In the genomic region with DNA sequence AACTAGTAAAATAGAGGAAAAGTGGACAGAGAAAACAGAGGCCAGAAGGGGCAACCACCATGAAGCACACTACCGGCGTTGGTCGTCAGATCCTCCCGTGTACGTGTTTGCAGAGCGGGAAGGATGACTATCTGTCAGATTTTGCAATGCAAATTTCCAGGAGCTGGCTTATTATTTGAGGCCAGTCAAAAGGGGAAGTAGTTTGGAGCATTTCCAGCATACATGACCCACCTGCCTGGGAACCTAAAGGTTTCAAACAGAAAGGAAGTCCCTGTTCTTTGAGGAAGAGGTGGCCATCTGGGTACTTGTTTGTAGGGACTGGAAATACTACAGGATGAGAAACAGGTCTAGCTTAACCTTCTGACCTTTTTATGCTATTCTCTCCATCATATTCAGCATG, we compare ENCODE assay signal across 18 mouse cellular contexts.
"Had no signal": no experiment of that assay in that cellular context is flagged by ENCODE, and none has a peak within 500 bp of the region (broad histone marks: within the 10 kb centered on the region; RNA-seq: fewer than 3 reads in every experiment).

No protein-coding gene starts in this region.

- H3K27ac ChIP-seq: kidney, postnatal 0 days; limb, embryonic 12.5 days; liver, embryonic 14.5 days; midbrain, embryonic 15.5 days; neural tube, embryonic 13.5 days; stomach, embryonic 15.5 days had no signal

- H3K4me3 ChIP-seq: limb, embryonic 12.5 days; megakaryocyte, embryonic 14.5 days; midbrain, embryonic 15.5 days; neural tube, embryonic 13.5 days; stomach, embryonic 15.5 days had no signal

- ATAC-seq: intestine, postnatal 0 days; midbrain, embryonic 15.5 days had no signal

- H3K4me1 ChIP-seq: midbrain, embryonic 15.5 days had no signal

- H3K9ac ChIP-seq: limb, embryonic 12.5 days; liver, embryonic 14.5 days; midbrain, embryonic 15.5 days; neural tube, embryonic 13.5 days; stomach, embryonic 15.5 days had no signal

- H3K4me2 ChIP-seq: limb, embryonic 12.5 days; midbrain, embryonic 11.5 days; midbrain, embryonic 15.5 days; neural tube, embryonic 13.5 days; stomach, embryonic 15.5 days had no signal

- H3K27me3 ChIP-seq: limb, embryonic 12.5 days; megakaryocyte, embryonic 14.5 days; midbrain, embryonic 15.5 days; neural tube, embryonic 13.5 days; stomach, embryonic 15.5 days had no signal

- H3K9me3 ChIP-seq: limb, embryonic 12.5 days; megakaryocyte, embryonic 14.5 days; midbrain, embryonic 15.5 days; neural tube, embryonic 13.5 days; stomach, embryonic 15.5 days had no signal

- DNase-seq: kidney, adult 8-10 months; kidney, postnatal 36 days; layer of hippocampus, adult 9-11 months; layer of hippocampus, postnatal 36 days; liver; lung, adult 18-20 months; lung, postnatal 36 days; right cerebral cortex, postnatal 25 days; thymus, postnatal 36 days had no signal

- H3K36me3 ChIP-seq: limb, embryonic 12.5 days; midbrain, embryonic 15.5 days; neural tube, embryonic 13.5 days; stomach, embryonic 15.5 days had no signal
